Mouse (Mus musculus): ENCODE data around the gene Ndufc1. TPM values are rescaled to one million over a fixed set of nuclear protein-coding genes. Genes with fewer than 3 reads are reported as not detected.

Ndufc1 gene
- polyA plus RNA-seq, 1 experiment: 208 TPM

GRCm38 (mm10) chr3:51368011-51368410, 40.8 kb downstream of the Ndufc1 start:
- Histone ChIP-seq H3K27me3 (ENCODE audit: control insufficient read depth, insufficient read depth, low read length) (no peaks in the 10 kb centered on the region), H3K36me3 (ENCODE audit: control insufficient read depth, insufficient read depth, low read length) (no peaks in the 10 kb centered on the region), H3K4me3 (ENCODE audit: low read depth, low read length) (no peak overlapping the region), H3K27ac (ENCODE audit: insufficient read depth, low read depth, low read length) (no peak overlapping the region), H3K4me1 (ENCODE audit: control insufficient read depth, insufficient read depth, insufficient read length, low read length) (peaks cover 3% of the 10 kb centered on the region; the same call in 1 of the 2 replicates)
- no peak for TF ChIP-seq POLR2A (IDR thresholded peaks at IDR 0.05; ENCODE audit: low read depth, low read length)
- no peak for TF ChIP-seq CTCF (IDR thresholded peaks at IDR 0.05; ENCODE audit: extremely low read depth, insufficient read length, insufficient replicate concordance, low read depth, low read length)
- 54% methylated on average over 4 of the region's 4 CpGs for WGBS

- Histone ChIP-seq H3K36me3 (ENCODE audit: control insufficient read depth, insufficient read depth, low read length) (no peaks in the 10 kb centered on the region), H3K27me3 (ENCODE audit: control insufficient read depth, insufficient read depth, low read length) (no peaks in the 10 kb centered on the region), H3K4me3 (ENCODE audit: low read depth, low read length) (no peak overlapping the region), H3K4me1 (ENCODE audit: control insufficient read depth, insufficient read depth, insufficient read length, low read length) (peaks cover 3% of the 10 kb centered on the region), H3K27ac (ENCODE audit: insufficient read depth, low read depth, low read length) (no peak overlapping the region)
- 55% methylated on average over 4 of the region's 4 CpGs for WGBS
- no peak for TF ChIP-seq CTCF (IDR thresholded peaks at IDR 0.05; ENCODE audit: extremely low read depth, insufficient read length, insufficient replicate concordance, low read depth, low read length)
- no peak for TF ChIP-seq POLR2A (IDR thresholded peaks at IDR 0.05; ENCODE audit: low read depth, low read length)
Measured at GRCm38 (mm10) chr3:51366926-51367325, 41.9 kb downstream of the Ndufc1 start.

- TF ChIP-seq CTCF (IDR thresholded peaks at IDR 0.05; ENCODE audit: extremely low read depth, insufficient read length, insufficient replicate concordance, low read depth, low read length) (no peak), POLR2A (IDR thresholded peaks at IDR 0.05; ENCODE audit: low read depth, low read length) (no peak)
- Histone ChIP-seq H3K36me3 (ENCODE audit: control insufficient read depth, insufficient read depth, low read length) (no peaks in the 10 kb centered on the region), H3K27me3 (ENCODE audit: control insufficient read depth, insufficient read depth, low read length) (no peaks in the 10 kb centered on the region), H3K4me1 (ENCODE audit: control insufficient read depth, insufficient read depth, insufficient read length, low read length) (peaks cover 3% of the 10 kb centered on the region), H3K27ac (ENCODE audit: insufficient read depth, low read depth, low read length) (no peak overlapping the region), H3K4me3 (ENCODE audit: low read depth, low read length) (no peak overlapping the region)
- WGBS: 4% methylated on average over 3 of the region's 3 CpGs
Measured at GRCm38 (mm10) chr3:51365517-51365882, 43.3 kb downstream of the Ndufc1 start.

- 7% methylated on average over 31 of the region's 31 CpGs for WGBS
- H3K27ac ChIP-seq (ENCODE audit: insufficient read depth, low read depth, low read length): no peak overlapping the region
Measured at GRCm38 (mm10) chr3:51364703-51365516, 43.9 kb downstream of the Ndufc1 start.

GRCm38 (mm10) chr3:51361066-51361465, 47.7 kb downstream of the Ndufc1 start:
- peaks cover 3% of the 10 kb centered on the region for H3K4me1 ChIP-seq (ENCODE audit: control insufficient read depth, insufficient read depth, insufficient read length, low read length)
- no peaks in the 10 kb centered on the region for H3K27me3 ChIP-seq (ENCODE audit: control insufficient read depth, insufficient read depth, low read length)
- 46% methylated on average over 9 of the region's 9 CpGs for WGBS
- H3K4me3 ChIP-seq (ENCODE audit: low read depth, low read length): no peak overlapping the region
- no peaks in the 10 kb centered on the region for H3K36me3 ChIP-seq (ENCODE audit: control insufficient read depth, insufficient read depth, low read length)
- TF ChIP-seq CTCF (IDR thresholded peaks at IDR 0.05; ENCODE audit: extremely low read depth, insufficient read length, insufficient replicate concordance, low read depth, low read length) (no peak), POLR2A (IDR thresholded peaks at IDR 0.05; ENCODE audit: low read depth, low read length) (no peak)
- no peak overlapping the region for H3K27ac ChIP-seq (ENCODE audit: insufficient read depth, low read depth, low read length)

More at GRCm38 (mm10) chr3:51364703-51365516, 43.9 kb downstream of the Ndufc1 start:
- H3K27me3 ChIP-seq (ENCODE audit: control insufficient read depth, insufficient read depth, low read length): no peaks in the 10 kb centered on the region
- H3K36me3 ChIP-seq (ENCODE audit: control insufficient read depth, insufficient read depth, low read length): no peaks in the 10 kb centered on the region
- TF ChIP-seq POLR2A (IDR thresholded peaks at IDR 0.05; ENCODE audit: low read depth, low read length) (no peak), CTCF (IDR thresholded peaks at IDR 0.05; ENCODE audit: extremely low read depth, insufficient read length, insufficient replicate concordance, low read depth, low read length) (peak; percentile 84; the same call in 1 of the 2 replicates)
- peak overlapping the region; percentile 67 for H3K4me3 ChIP-seq (ENCODE audit: low read depth, low read length)
- peaks cover 3% of the 10 kb centered on the region for H3K4me1 ChIP-seq (ENCODE audit: control insufficient read depth, insufficient read depth, insufficient read length, low read length)

GRCm38 (mm10) chr3:51359558-51360307, 49.1 kb downstream of the Ndufc1 start:
- TF ChIP-seq POLR2A (IDR thresholded peaks at IDR 0.05; ENCODE audit: low read depth, low read length): no peak
- no peak for TF ChIP-seq CTCF (IDR thresholded peaks at IDR 0.05; ENCODE audit: extremely low read depth, insufficient read length, insufficient replicate concordance, low read depth, low read length)
- Histone ChIP-seq H3K27me3 (ENCODE audit: control insufficient read depth, insufficient read depth, low read length) (no peaks in the 10 kb centered on the region), H3K27ac (ENCODE audit: insufficient read depth, low read depth, low read length) (no peak overlapping the region), H3K4me3 (ENCODE audit: low read depth, low read length) (no peak overlapping the region), H3K4me1 (ENCODE audit: control insufficient read depth, insufficient read depth, insufficient read length, low read length) (no peaks in the 10 kb centered on the region; the same call in none of the 2 replicates), H3K36me3 (ENCODE audit: control insufficient read depth, insufficient read depth, low read length) (no peaks in the 10 kb centered on the region)
- WGBS: 65% methylated on average over 14 of the region's 14 CpGs

Data from small intestine, adult 2 months (tissue).